27 mouse cellular contexts compared by ENCODE assay signal in the genomic region with DNA sequence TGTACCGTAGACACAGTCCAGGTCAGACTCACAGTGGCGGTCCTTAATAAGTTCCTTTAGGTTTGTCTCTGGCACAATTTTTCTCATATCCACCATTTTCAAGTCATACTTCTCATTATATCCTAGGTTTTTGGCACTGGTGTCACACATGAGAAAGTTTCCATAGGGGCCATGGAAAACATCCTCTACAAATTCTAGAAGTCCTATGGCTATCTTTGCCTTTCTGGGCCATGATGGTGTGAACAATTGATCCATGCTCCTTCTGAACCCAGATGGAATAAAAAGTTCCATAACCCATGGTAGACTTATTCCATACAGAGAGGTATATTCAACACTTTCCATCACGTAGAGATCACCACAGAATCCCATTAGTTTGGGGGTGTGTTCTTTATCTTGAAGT. TPM values are rescaled to one million over a fixed set of nuclear protein-coding genes. Genes with fewer than 3 reads are reported as not detected.
DNase-seq lines count a peak whose midpoint lies in the region; ATAC-seq and TF ChIP-seq lines count a peak whose summit lies in the region.
"Had no signal": no experiment of that assay in that cellular context is flagged by ENCODE, and none has a peak within 500 bp of the region (broad histone marks: within the 10 kb centered on the region; RNA-seq: fewer than 3 reads in every experiment).

No protein-coding gene starts in this region.

- H3K4me2 ChIP-seq in kidney, embryonic 14.5 days (replicated peaks; ENCODE audit: low read depth, low read length) = no peak overlapping the region
- no peak overlapping the region for H3K4me2 ChIP-seq in CH12.LX (ENCODE audit: insufficient read depth, low read depth, poor library complexity, severe bottlenecking)
- H3K4me2 ChIP-seq: embryonic facial prominence, embryonic 12.5 days; embryonic facial prominence, embryonic 15.5 days; heart, embryonic 12.5 days; heart, embryonic 15.5 days; hindbrain, embryonic 13.5 days had no signal

- H3K79me2 ChIP-seq in CH12.LX (replicated peaks; ENCODE audit: control insufficient read depth, extremely low read depth, insufficient read depth, poor library complexity, severe bottlenecking) = peaks cover 9% of the 10 kb centered on the region

- H3K9ac ChIP-seq in kidney, embryonic 14.5 days (ENCODE audit: low read depth, low read length) = no peak overlapping the region
- no peak overlapping the region for H3K9ac ChIP-seq in CH12.LX (ENCODE audit: insufficient read depth, low read depth)
- H3K9ac ChIP-seq: embryonic facial prominence, embryonic 12.5 days; embryonic facial prominence, embryonic 15.5 days; forebrain, postnatal 0 days; heart, embryonic 12.5 days; heart, embryonic 15.5 days; hindbrain, embryonic 13.5 days had no signal

- DNase-seq in kidney, adult 8-10 months = no peak
- no peak for DNase-seq in CH12.LX (ENCODE audit: extremely low read depth)
- DNase-seq in left cerebral cortex, postnatal 14 days (ENCODE audit: low spot score in 2 of 2) = no peak
- no peak for DNase-seq in lung, postnatal 14 days
- DNase-seq: adrenal gland, adult 2 months; adrenal gland, postnatal 14 days; cerebellum, adult 11-12 months; cerebellum, adult 8-10 months; cerebellum, postnatal 10 days; cerebellum, postnatal 36 days; forebrain, postnatal 0 days; gastrocnemius, adult 2 months; gastrocnemius, postnatal 14 days; heart, adult 18-20 months; heart, postnatal 10 days; heart, postnatal 36 days had no signal

- no peaks in the 10 kb centered on the region for H3K4me1 ChIP-seq in kidney, embryonic 14.5 days (ENCODE audit: control insufficient read depth, insufficient read depth, low read length)
- H3K4me1 ChIP-seq in CH12.LX (ENCODE audit: control insufficient read depth in 1 of 2, insufficient read depth in 2 of 2) = peaks cover 0 to 7% of the 10 kb centered on the region in 2 experiments; a peak in 1 of 4 replicates
- peaks cover 5% of the 10 kb centered on the region for H3K4me1 ChIP-seq in bone marrow macrophage, adult 2 months (ENCODE audit: control insufficient read depth, insufficient read depth, low read length)
- H3K4me1 ChIP-seq: embryonic facial prominence, embryonic 12.5 days; embryonic facial prominence, embryonic 15.5 days; heart, embryonic 12.5 days; heart, embryonic 15.5 days; hindbrain, embryonic 10.5 days; hindbrain, embryonic 13.5 days had no signal

- dilution Hi-C loops in CH12.LX (cut with MboI; ENCODE audit: extremely low pct_ligation_motif_present, extremely low pct_unique_long_range_greater_than_20kb, low sequenced_read_pairs) = no loop called here

- no peak overlapping the region for H3K27ac ChIP-seq in kidney, embryonic 14.5 days (ENCODE audit: low read depth, low read length)
- no peak overlapping the region for H3K27ac ChIP-seq in CH12.LX (ENCODE audit: insufficient read depth, low read depth)
- H3K27ac ChIP-seq in bone marrow macrophage, adult 2 months (ENCODE audit: insufficient read depth, low read depth, low read length) = 0 out of 2 replicates have a peak overlapping the region, but pooled peaks have one; percentile 26
- H3K27ac ChIP-seq: embryonic facial prominence, embryonic 12.5 days; embryonic facial prominence, embryonic 15.5 days; gastrocnemius, adult 2 months; heart, embryonic 15.5 days; hindbrain, embryonic 10.5 days; hindbrain, embryonic 13.5 days had no signal

- TF ChIP-seq POLR2A in CH12.LX (IDR thresholded peaks at IDR 0.05; ENCODE audit: low read depth, low read length) = peak; percentile 47; the same call in 1 of the 2 replicates
- no peak for TF ChIP-seq POLR2A in bone marrow macrophage, adult 2 months (IDR thresholded peaks at IDR 0.05; ENCODE audit: borderline replicate concordance, low read depth, low read length)

- H3K9me3 ChIP-seq in kidney, embryonic 14.5 days (ENCODE audit: control insufficient read depth, low read length) = no peaks in the 10 kb centered on the region
- no peaks in the 10 kb centered on the region for H3K9me3 ChIP-seq in CH12.LX (replicated peaks; ENCODE audit: low read length)
- H3K9me3 ChIP-seq: embryonic facial prominence, embryonic 12.5 days; embryonic facial prominence, embryonic 15.5 days; G1E; heart, embryonic 12.5 days; heart, embryonic 15.5 days; hindbrain, embryonic 10.5 days; hindbrain, embryonic 13.5 days had no signal

- 0 out of 2 replicates have a peak, but pooled peaks have one; percentile 35 for ATAC-seq in kidney, embryonic 14.5 days (ENCODE audit: low FRiP score, low TSS enrichment)
- ATAC-seq: forebrain, embryonic 14.5 days; forebrain, postnatal 0 days; hindbrain, embryonic 16.5 days had no signal

- peaks cover 52% of the 10 kb centered on the region for H3K36me3 ChIP-seq in kidney, embryonic 14.5 days (ENCODE audit: control insufficient read depth, insufficient read depth, low read length)
- H3K36me3 ChIP-seq in CH12.LX (replicated peaks in 1 of 2; ENCODE audit: control insufficient read depth in 1 of 2, insufficient read depth in 1 of 2, low read length in 1 of 2) = peaks cover 46 to 59% of the 10 kb centered on the region in 2 experiments

- TF ChIP-seq RAD21 in CH12.LX (IDR thresholded peaks at IDR 0.05; ENCODE audit: low read depth, low read length) = no peak

- no peak overlapping the region for H3K4me3 ChIP-seq in kidney, embryonic 14.5 days (ENCODE audit: low read length)
- no peak overlapping the region for H3K4me3 ChIP-seq in CH12.LX (replicated peaks in 1 of 3; ENCODE audit: low read depth in 2 of 3, low read length in 2 of 3, poor library complexity in 1 of 3)
- no peak overlapping the region for H3K4me3 ChIP-seq in bone marrow macrophage, adult 2 months (ENCODE audit: insufficient read depth, low read length)
- H3K4me3 ChIP-seq: embryonic facial prominence, embryonic 12.5 days; embryonic facial prominence, embryonic 15.5 days; gastrocnemius, adult 2 months; heart, embryonic 12.5 days; heart, embryonic 15.5 days; hindbrain, embryonic 10.5 days; hindbrain, embryonic 13.5 days had no signal

- in situ Hi-C loops in CH12.LX (cut with MboI; ENCODE audit: low pct_ligation_motif_present, low pct_unique_long_range_greater_than_20kb, low sequenced_read_pairs) = no loop called here

- WGBS in kidney, embryonic 14.5 days = 90% methylated on average over 3 of the region's 3 CpGs

- intact Hi-C loops in left cerebral cortex, postnatal 14 days (cut with DNase I) = no loop called here

- TF ChIP-seq EP300 in CH12.LX (IDR thresholded peaks at IDR 0.05; ENCODE audit: low read length) = no peak

- no peak for TF ChIP-seq CTCF in CH12.LX (conservative IDR thresholded peaks at IDR 0.05 in 1 of 2, IDR thresholded peaks at IDR 0.05 in 1 of 2; ENCODE audit: low read depth in 2 of 2, low read length in 2 of 2)
- TF ChIP-seq CTCF in bone marrow macrophage, adult 2 months (IDR thresholded peaks at IDR 0.05; ENCODE audit: low read depth, low read length) = no peak

- H3K27me3 ChIP-seq in kidney, embryonic 14.5 days (ENCODE audit: control insufficient read depth, insufficient read depth, low read length) = no peaks in the 10 kb centered on the region
- no peaks in the 10 kb centered on the region for H3K27me3 ChIP-seq in CH12.LX (replicated peaks)
- H3K27me3 ChIP-seq: embryonic facial prominence, embryonic 12.5 days; embryonic facial prominence, embryonic 15.5 days; heart, embryonic 12.5 days; heart, embryonic 15.5 days; hindbrain, embryonic 13.5 days had no signal

TF ChIP-seq in CH12.LX, 34 proteins besides CTCF, POLR2A, EP300 and RAD21:
- TF ChIP-seq JUN (IDR thresholded peaks at IDR 0.05; ENCODE audit: insufficient read depth, low read depth, low read length) (no peak), POLR2AphosphoS2 (IDR thresholded peaks at IDR 0.05; ENCODE audit: low read depth, low read length) (peak; percentile 89), UBTF (IDR thresholded peaks at IDR 0.05; ENCODE audit: low read depth, low read length) (no peak), NELFE (IDR thresholded peaks at IDR 0.05; ENCODE audit: low read depth, low read length) (no peak), CHD2 (IDR thresholded peaks at IDR 0.05; ENCODE audit: low read length) (peak; percentile 21)
TF ChIP-seq in CH12.LX: peak in this region for 2.

RNA-seq across cellular contexts. Expression of gene Rpl5, which starts 9.4 kb away (rescaled TPM):
- polyA plus RNA-seq in kidney, embryonic 14.5 days (2014; fragmentation: Nextera tagmentation; extraction: Ambion mirVana) = 85.7 and 92.5 TPM in 2 replicates
- 728 and 973 TPM in 2 replicates for total RNA-seq in CH12.LX (2012; rRNA removed)
- total RNA-seq in CH12.LX (2014; rRNA removed) = 368 and 406 TPM in 2 replicates
- 116 and 236 TPM in 2 replicates for polyA plus RNA-seq in CH12.LX (2012; ENCODE audit: insufficient read length, low read depth)
- polyA plus RNA-seq in bone marrow macrophage, adult 2 months (2012; ENCODE audit: insufficient read depth, insufficient read length, missing spikeins) = 54.3 and 57.8 TPM in 2 replicates
- total RNA-seq in left cerebral cortex, postnatal 14 days (2021) = 10 to 100 TPM; 82.2 to 89.6 TPM

RNA-seq across cellular contexts. Expression of gene Evi5, which starts 34.8 kb away (rescaled TPM):
- 65.6 and 74.6 TPM in 2 replicates for polyA plus RNA-seq in kidney, embryonic 14.5 days (2014; fragmentation: Nextera tagmentation; extraction: Ambion mirVana)
- 2.9 and 3.8 TPM in 2 replicates for total RNA-seq in CH12.LX (2012; rRNA removed)
- total RNA-seq in CH12.LX (2014; rRNA removed) = 3.2 and 3.4 TPM in 2 replicates
- polyA plus RNA-seq in CH12.LX (2012; ENCODE audit: insufficient read length, low read depth) = 3.5 and 6.3 TPM in 2 replicates
- polyA plus RNA-seq in bone marrow macrophage, adult 2 months (2012; ENCODE audit: insufficient read depth, insufficient read length, missing spikeins) = 30.7 and 34.6 TPM in 2 replicates
- total RNA-seq in left cerebral cortex, postnatal 14 days (2021) = 10 to 100 TPM; 65.6 to 73.0 TPM
